In the genomic region with DNA sequence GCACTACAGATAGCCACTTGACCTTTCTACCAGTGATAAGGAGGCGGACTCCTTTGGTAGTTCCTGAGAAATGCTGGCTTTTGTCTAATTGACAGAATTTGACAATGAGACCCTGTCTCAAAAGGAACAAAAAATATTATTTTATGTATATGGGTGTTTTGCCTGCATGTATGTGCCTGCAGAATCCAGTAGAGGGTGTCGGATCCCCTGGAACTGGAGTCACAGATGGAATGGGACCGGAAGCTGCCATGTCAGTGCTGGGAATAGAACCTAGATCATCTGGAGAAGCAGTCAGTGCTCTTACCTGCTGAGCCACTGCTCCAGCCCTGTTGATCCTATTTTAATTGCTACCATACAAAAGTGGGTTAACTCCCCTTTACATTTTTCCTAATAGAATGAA, we compare ENCODE assay signal across 32 mouse cellular contexts. TPM values are rescaled to one million over a fixed set of nuclear protein-coding genes. Genes with fewer than 3 reads are reported as not detected.
DNase-seq lines count a peak whose midpoint lies in the region; TF ChIP-seq lines count a peak whose summit lies in the region.
"Had no signal": no experiment of that assay in that cellular context is flagged by ENCODE, and none has a peak within 500 bp of the region (broad histone marks: within the 10 kb centered on the region; RNA-seq: fewer than 3 reads in every experiment).

No protein-coding gene starts in this region.

- no peak for TF ChIP-seq POLR2A in heart, adult 2 months (IDR thresholded peaks at IDR 0.05; ENCODE audit: insufficient read depth, low read depth, low read length)
- TF ChIP-seq POLR2A in CH12.LX (IDR thresholded peaks at IDR 0.05; ENCODE audit: low read depth, low read length) (no peak), MEL (IDR thresholded peaks at IDR 0.05; ENCODE audit: control insufficient read depth in 1 of 2, insufficient read depth in 1 of 2, low read depth in 1 of 2, low read length in 2 of 2, poor library complexity in 1 of 2) (no peak)

- H3K79me2 ChIP-seq in heart, adult 2 months (replicated peaks; ENCODE audit: control insufficient read depth, insufficient read depth, low read length), result no peaks in the 10 kb centered on the region
- H3K79me2 ChIP-seq in CH12.LX (replicated peaks; ENCODE audit: control insufficient read depth, extremely low read depth, insufficient read depth, poor library complexity, severe bottlenecking), result no peaks in the 10 kb centered on the region
- no peaks in the 10 kb centered on the region for H3K79me2 ChIP-seq in MEL (ENCODE audit: control insufficient read depth, insufficient read depth, low read length, poor library complexity)

- in situ Hi-C loops in CH12.LX (cut with MboI; ENCODE audit: low pct_ligation_motif_present, low pct_unique_long_range_greater_than_20kb, low sequenced_read_pairs), result loop anchor here (5.0 kb wide), 1 partner anchor 45 kb away; the partner anchor contains the start of gene Sept8

- WGBS in heart, adult 2 months, result 84% methylated on average over 3 of the region's 3 CpGs

- H3K4me2 ChIP-seq in CH12.LX (ENCODE audit: insufficient read depth, low read depth, poor library complexity, severe bottlenecking), result no peak overlapping the region
- H3K4me2 ChIP-seq: hindbrain, embryonic 13.5 days; kidney, embryonic 15.5 days; limb, embryonic 13.5 days; liver, embryonic 15.5 days; midbrain, embryonic 12.5 days had no signal

- TF ChIP-seq RAD21 in CH12.LX (IDR thresholded peaks at IDR 0.05; ENCODE audit: low read depth, low read length) (peak; percentile 38), MEL (IDR thresholded peaks at IDR 0.05; ENCODE audit: low read depth, low read length) (peak; percentile 63)

- no peaks in the 10 kb centered on the region for H3K36me3 ChIP-seq in heart, adult 2 months (ENCODE audit: control insufficient read depth, insufficient read depth, low read length)
- no peaks in the 10 kb centered on the region for H3K36me3 ChIP-seq in CH12.LX (replicated peaks in 1 of 2; ENCODE audit: control insufficient read depth in 1 of 2, insufficient read depth in 1 of 2, low read length in 1 of 2)
- H3K36me3 ChIP-seq in MEL (ENCODE audit: control insufficient read depth in 1 of 2, insufficient read depth in 2 of 2, low read length in 2 of 2), result peaks cover 0 to 8% of the 10 kb centered on the region in 2 experiments; a peak in 1 of 4 replicates
- H3K36me3 ChIP-seq: hindbrain, embryonic 13.5 days; kidney, embryonic 15.5 days; limb, embryonic 13.5 days; midbrain, embryonic 12.5 days had no signal

- intact Hi-C loops in heart, adult 2 months (cut with DNase I), result loop anchor here (5.0 kb wide), 1 partner anchor 55 kb away; no protein-coding TSS in a partner anchor
- intact Hi-C loops in left cerebral cortex, adult 2 months (cut with DNase I), result loop anchor here (5.0 kb wide), 1 partner anchor 95 kb away; the partner anchor contains the start of gene Kif3a
- intact Hi-C loops in left cerebral cortex, postnatal 14 days (cut with DNase I), result no loop called here

- TF ChIP-seq CTCF in heart, adult 2 months (IDR thresholded peaks at IDR 0.05), result peak; percentile 33
- peak; percentile 39 for TF ChIP-seq CTCF in left cerebral cortex, adult 2 months (IDR thresholded peaks at IDR 0.05)
- TF ChIP-seq CTCF in CH12.LX (conservative IDR thresholded peaks at IDR 0.05 in 1 of 2, IDR thresholded peaks at IDR 0.05 in 1 of 2; ENCODE audit: low read depth in 2 of 2, low read length in 2 of 2) (peak in 1 of 2 experiments; percentile 41; a peak in 2 of 4 replicates), MEL (IDR thresholded peaks at IDR 0.05 in 2 of 3, conservative IDR thresholded peaks at IDR 0.05 in 1 of 3; ENCODE audit: control insufficient read depth in 1 of 3, insufficient read depth in 1 of 3, low read depth in 2 of 3, low read length in 3 of 3, poor library complexity in 1 of 3, severe bottlenecking in 1 of 3) (peak; percentile 42 to 65 (median 52))

- TF ChIP-seq EP300 in heart, adult 2 months (IDR thresholded peaks at IDR 0.05; ENCODE audit: insufficient read depth, low read depth, low read length), result no peak
- no peak for TF ChIP-seq EP300 in CH12.LX (IDR thresholded peaks at IDR 0.05; ENCODE audit: low read length)
- TF ChIP-seq EP300 in MEL (IDR thresholded peaks at IDR 0.05; ENCODE audit: low read depth in 1 of 2, low read length in 2 of 2), result no peak

- H3K4me1 ChIP-seq in heart, adult 2 months (ENCODE audit: control insufficient read depth, insufficient read depth, low read length), result peaks cover 1% of the 10 kb centered on the region; the same call in 1 of the 2 replicates
- peaks cover 0 to 3% of the 10 kb centered on the region in 2 experiments; a peak in 1 of 4 replicates for H3K4me1 ChIP-seq in CH12.LX (ENCODE audit: control insufficient read depth in 1 of 2, insufficient read depth in 2 of 2)
- H3K4me1 ChIP-seq in MEL (ENCODE audit: control insufficient read depth in 1 of 2, insufficient read depth in 2 of 2, low read length in 2 of 2), result peaks cover 2 to 11% of the 10 kb centered on the region in 2 experiments; a peak in 3 of 4 replicates

- dilution Hi-C loops in CH12.LX (cut with MboI; ENCODE audit: extremely low pct_ligation_motif_present, extremely low pct_unique_long_range_greater_than_20kb, low sequenced_read_pairs), result no loop called here

- no peak overlapping the region for H3K27ac ChIP-seq in heart, adult 2 months
- H3K27ac ChIP-seq in left cerebral cortex, adult 2 months, result no peak overlapping the region
- no peak overlapping the region for H3K27ac ChIP-seq in CH12.LX (ENCODE audit: insufficient read depth, low read depth)
- H3K27ac ChIP-seq in MEL (ENCODE audit: control insufficient read depth, low read depth, low read length), result no peak overlapping the region
- H3K27ac ChIP-seq: hindbrain, embryonic 13.5 days; kidney, embryonic 15.5 days; limb, embryonic 13.5 days; liver, embryonic 15.5 days; midbrain, embryonic 12.5 days had no signal

- H3K4me3 ChIP-seq in heart, adult 2 months, result no peak overlapping the region
- no peak overlapping the region for H3K4me3 ChIP-seq in left cerebral cortex, adult 2 months
- no peak overlapping the region for H3K4me3 ChIP-seq in CH12.LX (replicated peaks in 1 of 3; ENCODE audit: low read depth in 2 of 3, low read length in 2 of 3, poor library complexity in 1 of 3)
- H3K4me3 ChIP-seq in MEL (ENCODE audit: control insufficient read depth in 1 of 2, insufficient read depth in 1 of 2, low read depth in 2 of 2, low read length in 2 of 2), result no peak overlapping the region
- H3K4me3 ChIP-seq: hindbrain, embryonic 13.5 days; kidney, embryonic 15.5 days; limb, embryonic 13.5 days; liver, embryonic 15.5 days; midbrain, embryonic 12.5 days had no signal

- no peak overlapping the region for H3K9ac ChIP-seq in heart, adult 2 months (ENCODE audit: low read depth, low read length)
- H3K9ac ChIP-seq in CH12.LX (ENCODE audit: insufficient read depth, low read depth) (no peak overlapping the region), MEL (ENCODE audit: control insufficient read depth, low read depth, low read length, poor library complexity, severe bottlenecking) (no peak overlapping the region)
- H3K9ac ChIP-seq: hindbrain, embryonic 13.5 days; kidney, embryonic 15.5 days; limb, embryonic 13.5 days; liver, embryonic 15.5 days; midbrain, embryonic 12.5 days had no signal

- no peak for DNase-seq in heart, adult 2 months
- no peak for DNase-seq in heart, adult 9 months (ENCODE audit: low spot score in 2 of 2)
- no peak for DNase-seq in left cerebral cortex, adult 2 months (ENCODE audit: extremely low spot score in 1 of 2, low spot score in 2 of 2)
- no peak for DNase-seq in left cerebral cortex, postnatal 14 days (ENCODE audit: low spot score in 2 of 2)
- DNase-seq in CH12.LX (ENCODE audit: extremely low read depth) (no peak), MEL (ENCODE audit: low read depth, low spot score) (peak; percentile 48)
- no peak for DNase-seq in adrenal gland, postnatal 36 days
- DNase-seq in right cerebral cortex, postnatal 4 days, result no peak
- DNase-seq: adrenal gland, postnatal 14 days; B cell, adult 2 months; cerebellum, adult 11 months; cerebellum, postnatal 14 days; gastrocnemius, postnatal 10 days; heart, adult 11 months; layer of hippocampus, postnatal 36 days; lung, postnatal 14 days had no signal

- H3K9me3 ChIP-seq in CH12.LX (replicated peaks; ENCODE audit: low read length) (no peaks in the 10 kb centered on the region), MEL (replicated peaks; ENCODE audit: insufficient read depth, low read length) (no peaks in the 10 kb centered on the region)
- H3K9me3 ChIP-seq: hindbrain, embryonic 13.5 days; kidney, embryonic 15.5 days; limb, embryonic 13.5 days; liver, embryonic 15.5 days; midbrain, embryonic 12.5 days had no signal

- H3K27me3 ChIP-seq in heart, adult 2 months (ENCODE audit: control insufficient read depth, insufficient read depth, low read length), result no peaks in the 10 kb centered on the region
- H3K27me3 ChIP-seq in CH12.LX (replicated peaks) (peaks cover 11% of the 10 kb centered on the region), MEL (ENCODE audit: control insufficient read depth in 1 of 2, insufficient read depth in 2 of 2, low read length in 2 of 2) (peaks cover 4 to 5% of the 10 kb centered on the region in 2 experiments)

RNA-seq across cellular contexts. Expression of gene Gm9837, which starts 2.4 kb away (rescaled TPM):
- not detected for total RNA-seq in heart, adult 2 months (2021)
- polyA plus RNA-seq in heart, adult 2 months (2012; rRNA removed), result not detected in 2 replicates
- total RNA-seq in left cerebral cortex, adult 2 months (2021), result under 1 TPM in 1 of 2 experiments, not detected in 1; 0.84 TPM
- total RNA-seq in left cerebral cortex, postnatal 14 days (2021), result under 1 TPM in 1 of 2 experiments, not detected in 1; 0.51 TPM
- not detected in 2 replicates for total RNA-seq in CH12.LX (2012; rRNA removed)
- total RNA-seq in CH12.LX (2014; rRNA removed), result not detected in 2 replicates
- polyA plus RNA-seq in CH12.LX (2012; ENCODE audit: insufficient read length, low read depth), result not detected in 2 replicates
- total RNA-seq in MEL (2012; rRNA removed), result not detected in 2 replicates
- polyA plus RNA-seq in MEL (2012; ENCODE audit: insufficient read depth in 1 of 2, insufficient read length in 2 of 2, low read depth in 1 of 2, low replicate concordance in 2 of 2, missing spikeins in 1 of 2), result not detected
- total RNA-seq in adrenal gland, postnatal 36 days (2021), result not detected
- total RNA-seq: adrenal gland, postnatal 14 days; gastrocnemius, postnatal 10 days; heart, postnatal 25 days; left cerebral cortex, postnatal 25 days; megakaryocyte, adult 5-6 weeks had no signal
- polyA plus RNA-seq: embryonic facial prominence, embryonic 14.5 days; forebrain, embryonic 14.5 days; heart, embryonic 14.5 days; hindbrain, embryonic 13.5 days; intestine, embryonic 14.5 days; kidney, embryonic 15.5 days; large intestine, adult 2 months; limb, embryonic 13.5 days; liver, embryonic 15.5 days; midbrain, embryonic 12.5 days; neural tube, embryonic 11.5 days; urinary bladder, adult 2 months had no signal

RNA-seq across cellular contexts. Expression of gene Gm9945, which starts 7.3 kb away (rescaled TPM):
- not detected for total RNA-seq in heart, adult 2 months (2021)
- not detected in 2 replicates for polyA plus RNA-seq in heart, adult 2 months (2012; rRNA removed)
- total RNA-seq in left cerebral cortex, adult 2 months (2021), result 1 to 10 TPM; 1.8 to 2.2 TPM
- total RNA-seq in left cerebral cortex, postnatal 14 days (2021), result 1 to 10 TPM; 2.2 to 3.6 TPM
- total RNA-seq in CH12.LX (2012; rRNA removed) (not detected in 2 replicates), CH12.LX (2014; rRNA removed) (not detected in 2 replicates), MEL (2012; rRNA removed) (not detected in 2 replicates)
- polyA plus RNA-seq in CH12.LX (2012; ENCODE audit: insufficient read length, low read depth) (not detected in 2 replicates), MEL (2012; ENCODE audit: insufficient read depth in 1 of 2, insufficient read length in 2 of 2, low read depth in 1 of 2, low replicate concordance in 2 of 2, missing spikeins in 1 of 2) (not detected)
- total RNA-seq in adrenal gland, postnatal 36 days (2021), result not detected
- total RNA-seq: adrenal gland, postnatal 14 days; gastrocnemius, postnatal 10 days; heart, postnatal 25 days; megakaryocyte, adult 5-6 weeks had no signal
- polyA plus RNA-seq: embryonic facial prominence, embryonic 14.5 days; heart, embryonic 14.5 days; hindbrain, embryonic 13.5 days; intestine, embryonic 14.5 days; kidney, embryonic 15.5 days; large intestine, adult 2 months; limb, embryonic 13.5 days; midbrain, embryonic 12.5 days; neural tube, embryonic 11.5 days; testis, adult 2 months had no signal

RNA-seq across cellular contexts. Expression of gene Sowaha, which starts 7.4 kb away (rescaled TPM):
- total RNA-seq in heart, adult 2 months (2021), result under 1 TPM; 0.05 to 0.34 TPM
- 0.03 and 0.10 TPM in 2 replicates for polyA plus RNA-seq in heart, adult 2 months (2012; rRNA removed)
- 10 to 100 TPM; 68.8 to 83.8 TPM for total RNA-seq in left cerebral cortex, adult 2 months (2021)
- 10 to 100 TPM; 71.5 to 74.7 TPM for total RNA-seq in left cerebral cortex, postnatal 14 days (2021)
- total RNA-seq in CH12.LX (2012; rRNA removed) (not detected in 2 replicates), CH12.LX (2014; rRNA removed) (not detected in 2 replicates), MEL (2012; rRNA removed) (not detected in 2 replicates)
- polyA plus RNA-seq in CH12.LX (2012; ENCODE audit: insufficient read length, low read depth) (not detected in 2 replicates), MEL (2012; ENCODE audit: insufficient read depth in 1 of 2, insufficient read length in 2 of 2, low read depth in 1 of 2, low replicate concordance in 2 of 2, missing spikeins in 1 of 2) (not detected)
- under 1 TPM; 0.20 to 0.30 TPM for total RNA-seq in adrenal gland, postnatal 36 days (2021)
- total RNA-seq: megakaryocyte, adult 5-6 weeks had no signal

RNA-seq across cellular contexts. Expression of gene Shroom1, which starts 15.7 kb away (rescaled TPM):
- under 1 TPM; 0.34 to 0.91 TPM for total RNA-seq in heart, adult 2 months (2021)
- 0.53 and 0.80 TPM in 2 replicates for polyA plus RNA-seq in heart, adult 2 months (2012; rRNA removed)
- total RNA-seq in left cerebral cortex, adult 2 months (2021), result 1 to 10 TPM; 5.4 to 6.3 TPM
- total RNA-seq in left cerebral cortex, postnatal 14 days (2021), result 1 to 10 TPM; 3.8 to 4.6 TPM
- not detected in 2 replicates for total RNA-seq in CH12.LX (2012; rRNA removed)
- total RNA-seq in CH12.LX (2014; rRNA removed), result not detected in 2 replicates
- polyA plus RNA-seq in CH12.LX (2012; ENCODE audit: insufficient read length, low read depth), result not detected in 2 replicates
- total RNA-seq in MEL (2012; rRNA removed), result not detected in 2 replicates
- polyA plus RNA-seq in MEL (2012; ENCODE audit: insufficient read depth in 1 of 2, insufficient read length in 2 of 2, low read depth in 1 of 2, low replicate concordance in 2 of 2, missing spikeins in 1 of 2), result under 1 TPM in 1 of 2 experiments, not detected in 1; 0.19 TPM
- 1 to 10 TPM; 2.5 to 6.0 TPM for total RNA-seq in adrenal gland, postnatal 36 days (2021)

RNA-seq across cellular contexts. Expression of gene Gm10447, which starts 15.8 kb away (rescaled TPM):
- total RNA-seq in heart, adult 2 months (2021), result not detected
- polyA plus RNA-seq in heart, adult 2 months (2012; rRNA removed), result not detected in 2 replicates
- total RNA-seq in left cerebral cortex, adult 2 months (2021), result under 1 TPM; 0.33 to 0.34 TPM
- total RNA-seq in left cerebral cortex, postnatal 14 days (2021), result not detected
- total RNA-seq in CH12.LX (2012; rRNA removed) (not detected in 2 replicates), CH12.LX (2014; rRNA removed) (not detected in 2 replicates), MEL (2012; rRNA removed) (not detected in 2 replicates)
- polyA plus RNA-seq in CH12.LX (2012; ENCODE audit: insufficient read length, low read depth) (not detected in 2 replicates), MEL (2012; ENCODE audit: insufficient read depth in 1 of 2, insufficient read length in 2 of 2, low read depth in 1 of 2, low replicate concordance in 2 of 2, missing spikeins in 1 of 2) (not detected)
- under 1 TPM; 0.16 to 0.17 TPM for total RNA-seq in adrenal gland, postnatal 36 days (2021)
- total RNA-seq: adrenal gland, postnatal 14 days; gastrocnemius, postnatal 10 days; heart, postnatal 25 days had no signal
- polyA plus RNA-seq: embryonic facial prominence, embryonic 14.5 days; forebrain, embryonic 14.5 days; intestine, embryonic 14.5 days; kidney, embryonic 15.5 days; midbrain, embryonic 12.5 days; neural tube, embryonic 11.5 days had no signal

Comparison
In these comparisons a context has a peak if more than half of its experiments do, and no peak if none do; other contexts are left out.
1. RNA of gene Sowaha, which starts 7.4 kb away (total RNA-seq): 68.8 to 83.8 TPM in left cerebral cortex, adult 2 months and 71.5 to 74.7 TPM in left cerebral cortex, postnatal 14 days; 0.05 to 0.34 TPM in heart, adult 2 months, 0.20 to 0.30 TPM in adrenal gland, postnatal 36 days, not detected in CH12.LX and not detected in MEL; every median in the first group is over 10 times any median in the second.